Mouse (Mus musculus) intestine, postnatal 0 days (tissue): ENCODE measurements around the gene Kdm5a. TPM values are rescaled to one million over a fixed set of nuclear protein-coding genes. Genes with fewer than 3 reads are reported as not detected.

Experiments used
- ATAC-seq: fragments of 200-750 bp; cut with Nextera tagmentation; 2 replicates; pipeline ENCODE4 v1.8.0; 2017; ENCODE audit warnings: mild to moderate bottlenecking, moderate TSS enrichment, moderate library complexity
- H3K27ac ChIP-seq: fragments of 300-500 bp; sonication (generic); 2 replicates; pipeline ENCODE4 v1.5.1; 2014; ENCODE audit warnings: mild to moderate bottlenecking, low read depth, low read length, moderate library complexity
- H3K27me3 ChIP-seq: fragments of 300-500 bp; sonication (generic); replicated peaks from 2 replicates; pipeline ENCODE4 v1.6.1; 2014; ENCODE audit warnings: low read length, mixed read lengths; ENCODE audit not compliant: control insufficient read depth, insufficient read depth
- H3K36me3 ChIP-seq: fragments of 300-500 bp; sonication (generic); 2 replicates; pipeline ENCODE4 v1.6.1; 2014; ENCODE audit warnings: mild to moderate bottlenecking, moderate library complexity; ENCODE audit not compliant: control insufficient read depth, insufficient read depth
- H3K4me1 ChIP-seq: fragments of 300-500 bp; sonication (generic); replicated peaks from 2 replicates; pipeline ENCODE4 v1.6.1; 2014; ENCODE audit warnings: antibody characterized with exemption, low read length, mixed read lengths; ENCODE audit not compliant: control insufficient read depth, insufficient read depth
- H3K4me2 ChIP-seq: fragments of 300-500 bp; sonication (generic); replicated peaks from 2 replicates; pipeline ENCODE4 v1.6.1; 2014; ENCODE audit warnings: low read depth, mild to moderate bottlenecking, moderate library complexity
- H3K4me3 ChIP-seq: fragments of 300-500 bp; sonication (generic); 2 replicates; pipeline ENCODE4 v1.5.1; 2014; ENCODE audit warnings: low read depth, low read length
- H3K9ac ChIP-seq: fragments of 300-500 bp; sonication (generic); 2 replicates; pipeline ENCODE4 v1.6.1; 2014; ENCODE audit warnings: mild to moderate bottlenecking, low read depth, low read length
- H3K9me3 ChIP-seq: fragments of 300-500 bp; sonication (generic); 2 replicates; pipeline ENCODE4 v1.6.1; 2016; ENCODE audit warnings: mixed run types; ENCODE audit not compliant: control insufficient read depth
- CTCF ChIP-seq: sonication (generic); IDR thresholded peaks from 2 replicates; pipeline ENCODE4 v1.5.1; 2016; ENCODE audit warnings: low read depth, mild to moderate bottlenecking, control low read depth, antibody characterized with exemption, moderate library complexity
- WGBS: fragments of 180-500 bp; shearing (Covaris S2); extraction: QIAGEN DNeasy Blood & Tissue Kit; methylation state at CpG from one replicate; pipeline ENCODE4 v1.1.7; 2014; 5-methylcytosine and 5-hydroxymethylcytosine counted together
- polyA plus RNA-seq: library from polyadenylated mRNA; unstranded; fragments of >200 nt; fragmentation: Nextera tagmentation; extraction: Ambion mirVana; gene quantifications from 2 replicates; pipeline ENCODE4 v1.2.1, GENCODE M21; 2015

Kdm5a gene
- polyA plus RNA-seq, 1 experiment from 2014 or later: 20.2 TPM

GRCm38 (mm10) chr6:120461217-120461616 is 97.3 kb downstream of the Kdm5a start:
- Histone ChIP-seq H3K4me3 (no peak overlapping the region), H3K4me1 (no peaks in the 10 kb centered on the region), H3K4me2 (no peak overlapping the region), H3K9ac (no peak overlapping the region), H3K27me3 (peaks cover 13% of the 10 kb centered on the region; the same call in 1 of the 2 replicates), H3K9me3 (no peaks in the 10 kb centered on the region), H3K27ac (no peak overlapping the region), H3K36me3 (no peaks in the 10 kb centered on the region)
- WGBS: 71% methylated on average over 15 of the region's 15 CpGs
- no peak for ATAC-seq
- no peak for TF ChIP-seq CTCF

GRCm38 (mm10) chr6:120462251-120462650 is 98.3 kb downstream of the Kdm5a start:
- Histone ChIP-seq H3K4me2 (no peak overlapping the region), H3K4me1 (no peaks in the 10 kb centered on the region), H3K27me3 (peaks cover 13% of the 10 kb centered on the region; the same call in 1 of the 2 replicates), H3K4me3 (no peak overlapping the region), H3K27ac (no peak overlapping the region), H3K36me3 (no peaks in the 10 kb centered on the region), H3K9me3 (no peaks in the 10 kb centered on the region), H3K9ac (no peak overlapping the region)
- no peak for TF ChIP-seq CTCF
- 46% methylated on average over 6 of the region's 6 CpGs for WGBS
- ATAC-seq: no peak

GRCm38 (mm10) chr6:120463086-120463871 is 99.4 kb downstream of the Kdm5a start, which contains the start of gene Il17ra:
TSS of gene Il17ra (plus strand) at chr6:120463247.
- Histone ChIP-seq H3K9ac (peak within 1 kb of the TSS; percentile 67), H3K4me3 (peak within 1 kb of the TSS; percentile 69), H3K4me1 (no peaks in the 10 kb centered on the region), H3K27me3 (peaks cover 13% of the 10 kb centered on the region; the same call in 1 of the 2 replicates), H3K4me2 (peak within 1 kb of the TSS; percentile 86), H3K36me3 (no peaks in the 10 kb centered on the region), H3K27ac (peak within 1 kb of the TSS; percentile 51), H3K9me3 (no peaks in the 10 kb centered on the region)
- TF ChIP-seq CTCF: peak; percentile 15; the same call in 1 of the 2 replicates
- ATAC-seq: peak; percentile 95
- WGBS: 3% methylated on average over 80 of the region's 90 CpGs

- peak overlapping the region; percentile 86 for H3K4me2 ChIP-seq
- H3K27me3 ChIP-seq: peaks cover 13% of the 10 kb centered on the region; the same call in 1 of the 2 replicates
- no peak for ATAC-seq
- H3K4me3 ChIP-seq: peak overlapping the region; percentile 69
- no peak overlapping the region for H3K27ac ChIP-seq
- peak; percentile 31 for TF ChIP-seq CTCF
- no peaks in the 10 kb centered on the region for H3K36me3 ChIP-seq
- no peaks in the 10 kb centered on the region for H3K9me3 ChIP-seq
- peak overlapping the region; percentile 67 for H3K9ac ChIP-seq
- H3K4me1 ChIP-seq: no peaks in the 10 kb centered on the region
- WGBS: 8% methylated on average over 11 of the region's 11 CpGs
These were observed 100.0 kb downstream of the Kdm5a start for GRCm38 (mm10) chr6:120463884-120464283.

GRCm38 (mm10) chr6:120464406-120464939 is 100.5 kb downstream of the Kdm5a start:
- 61% methylated on average over 9 of the region's 9 CpGs for WGBS
- Histone ChIP-seq H3K36me3 (no peaks in the 10 kb centered on the region), H3K4me2 (peak overlapping the region; percentile 86), H3K4me3 (peak overlapping the region; percentile 69; the same call in 1 of the 2 replicates), H3K4me1 (no peaks in the 10 kb centered on the region), H3K9ac (no peak overlapping the region), H3K27me3 (peaks cover 13% of the 10 kb centered on the region; the same call in 1 of the 2 replicates), H3K9me3 (no peaks in the 10 kb centered on the region), H3K27ac (no peak overlapping the region)
- no peak for ATAC-seq
- TF ChIP-seq CTCF: no peak

- no peak overlapping the region for H3K9ac ChIP-seq
- H3K4me3 ChIP-seq: no peak overlapping the region
- no peak for ATAC-seq
- 64% methylated on average over 4 of the region's 4 CpGs for WGBS
- H3K9me3 ChIP-seq: no peaks in the 10 kb centered on the region
- no peak overlapping the region for H3K27ac ChIP-seq
- TF ChIP-seq CTCF: no peak
- no peaks in the 10 kb centered on the region for H3K36me3 ChIP-seq
- no peak overlapping the region for H3K4me2 ChIP-seq
- no peaks in the 10 kb centered on the region for H3K4me1 ChIP-seq
- peaks cover 13% of the 10 kb centered on the region; the same call in 1 of the 2 replicates for H3K27me3 ChIP-seq
These were observed 101.5 kb downstream of the Kdm5a start for GRCm38 (mm10) chr6:120465393-120465792.
